ENCODE assay signal across 8 mouse cellular contexts in the genomic region with DNA sequence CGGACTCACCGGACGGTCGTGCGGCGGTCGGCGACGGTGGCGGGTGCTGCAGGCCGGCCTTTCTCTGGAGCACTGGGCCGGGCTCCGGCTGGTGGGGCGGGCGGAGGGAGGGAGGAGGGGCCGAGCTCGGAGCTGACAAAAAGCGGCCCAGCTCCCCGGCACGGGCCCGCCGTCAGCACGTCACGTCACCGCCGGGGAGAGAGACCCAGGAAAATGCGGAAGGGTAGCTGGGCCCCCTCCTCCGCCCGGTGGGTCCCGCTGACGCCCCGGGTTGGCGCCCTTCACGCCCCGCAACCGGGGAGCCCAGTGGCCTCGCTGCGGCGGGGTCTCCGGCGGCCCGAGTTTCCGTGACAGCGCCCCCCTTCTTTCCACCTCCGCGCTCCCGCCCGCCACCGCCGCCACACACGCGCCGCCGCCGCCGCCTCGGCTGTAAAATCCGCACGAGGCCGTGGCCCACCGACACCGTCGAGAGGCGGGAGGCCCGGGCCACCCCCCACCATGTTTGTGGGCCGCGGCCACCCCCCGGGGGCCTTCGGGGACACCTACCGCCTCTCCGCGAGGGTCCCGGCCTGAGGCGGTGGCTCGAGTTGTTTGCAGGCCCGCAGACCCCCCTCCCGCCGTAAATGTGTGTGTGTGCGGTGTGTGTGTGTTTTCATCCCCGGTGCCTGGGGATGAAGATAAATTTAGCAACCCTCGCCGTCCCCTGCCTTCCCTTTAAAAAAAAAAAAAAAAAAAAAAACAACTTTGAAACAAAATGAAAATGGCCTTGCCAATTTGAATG. TPM values are rescaled to one million over a fixed set of nuclear protein-coding genes. Genes with fewer than 3 reads are reported as not detected.
DNase-seq lines count a peak whose midpoint lies in the region; ATAC-seq lines count a peak whose summit lies in the region.

Zfx (minus strand) TSS at position 644 of the 781 bp plus-strand sequence.

- 29% methylated on average over 74 of the region's 82 CpGs for WGBS in embryonic facial prominence, embryonic 10.5 days
- 26% methylated on average over 43 of the region's 82 CpGs for WGBS in intestine, embryonic 16.5 days
- WGBS in limb, embryonic 10.5 days, result 24% methylated on average over 51 of the region's 82 CpGs
- 12% methylated on average over 55 of the region's 82 CpGs for WGBS in midbrain, embryonic 11.5 days

- peak within 1 kb of the TSS; percentile 94 for H3K9ac ChIP-seq in intestine, embryonic 16.5 days (ENCODE audit: low read depth, low read length)
- peak within 1 kb of the TSS; percentile 95 for H3K9ac ChIP-seq in midbrain, embryonic 11.5 days (ENCODE audit: low read length)

- H3K27me3 ChIP-seq in embryonic facial prominence, embryonic 10.5 days (replicated peaks; ENCODE audit: low read depth, poor library complexity, severe bottlenecking), result peaks cover 97% of the 10 kb centered on the region
- no peaks in the 10 kb centered on the region for H3K27me3 ChIP-seq in intestine, embryonic 16.5 days (replicated peaks; ENCODE audit: control insufficient read depth, insufficient read depth, low read length)
- H3K27me3 ChIP-seq in limb, embryonic 10.5 days (ENCODE audit: low read depth, poor library complexity, severe bottlenecking), result peaks cover 96% of the 10 kb centered on the region
- peaks cover 30% of the 10 kb centered on the region for H3K27me3 ChIP-seq in midbrain, embryonic 11.5 days (ENCODE audit: control insufficient read depth, insufficient read depth, low read length)

- peak; percentile 53 for DNase-seq in layer of hippocampus, adult 11-12 months (ENCODE audit: low spot score)
- no peak for DNase-seq in layer of hippocampus, adult 9-10 months (ENCODE audit: low spot score)
- DNase-seq in embryonic facial prominence, embryonic 10.5 days (ENCODE audit: low spot score), result peak; percentile 81
- DNase-seq in gonadal fat pad, adult 2 months (ENCODE audit: low read depth), result no peak
- peak; percentile 66 for DNase-seq in limb, embryonic 10.5 days (ENCODE audit: low spot score)
- DNase-seq in midbrain, embryonic 11.5 days (ENCODE audit: low spot score, missing footprints), result peak; percentile 90
- DNase-seq in skeletal muscle tissue, adult 2 months (ENCODE audit: low read depth, low spot score), result peak; percentile 48

- H3K4me2 ChIP-seq in intestine, embryonic 16.5 days (ENCODE audit: low read depth, low read length), result peak within 1 kb of the TSS; percentile 42
- H3K4me2 ChIP-seq in midbrain, embryonic 11.5 days, result peak within 1 kb of the TSS; percentile 65

- H3K4me3 ChIP-seq in embryonic facial prominence, embryonic 10.5 days, result peak within 1 kb of the TSS; percentile 70
- H3K4me3 ChIP-seq in intestine, embryonic 16.5 days (ENCODE audit: low read length), result peak within 1 kb of the TSS; percentile 64
- H3K4me3 ChIP-seq in limb, embryonic 10.5 days, result peak within 1 kb of the TSS; percentile 66
- peak within 1 kb of the TSS; percentile 57 for H3K4me3 ChIP-seq in midbrain, embryonic 11.5 days (ENCODE audit: low read depth, low read length)

- peak; percentile 86 for ATAC-seq in intestine, embryonic 16.5 days
- ATAC-seq in midbrain, embryonic 11.5 days (ENCODE audit: low FRiP score), result peak; percentile 82

- H3K9me3 ChIP-seq in embryonic facial prominence, embryonic 10.5 days, result peaks cover 13% of the 10 kb centered on the region
- H3K9me3 ChIP-seq in intestine, embryonic 16.5 days (ENCODE audit: control insufficient read depth, low read length), result no peaks in the 10 kb centered on the region
- H3K9me3 ChIP-seq in limb, embryonic 10.5 days (replicated peaks), result peaks cover 3% of the 10 kb centered on the region; the same call in 1 of the 2 replicates
- no peaks in the 10 kb centered on the region for H3K9me3 ChIP-seq in midbrain, embryonic 11.5 days (ENCODE audit: control insufficient read depth, low read length)

- H3K36me3 ChIP-seq in embryonic facial prominence, embryonic 10.5 days (replicated peaks), result no peaks in the 10 kb centered on the region
- H3K36me3 ChIP-seq in intestine, embryonic 16.5 days (ENCODE audit: control insufficient read depth, insufficient read depth, low read length), result no peaks in the 10 kb centered on the region
- no peaks in the 10 kb centered on the region for H3K36me3 ChIP-seq in limb, embryonic 10.5 days
- H3K36me3 ChIP-seq in midbrain, embryonic 11.5 days (ENCODE audit: control insufficient read depth, insufficient read depth, low read length), result no peaks in the 10 kb centered on the region

- 0 out of 2 replicates have a peak, but pooled peaks cover 7% of the 10 kb centered on the region for H3K4me1 ChIP-seq in embryonic facial prominence, embryonic 10.5 days
- H3K4me1 ChIP-seq in intestine, embryonic 16.5 days (ENCODE audit: control insufficient read depth, insufficient read depth, low read length), result no peaks in the 10 kb centered on the region
- no peaks in the 10 kb centered on the region for H3K4me1 ChIP-seq in limb, embryonic 10.5 days
- H3K4me1 ChIP-seq in midbrain, embryonic 11.5 days (ENCODE audit: control insufficient read depth, insufficient read depth, low read length), result no peaks in the 10 kb centered on the region

- H3K27ac ChIP-seq in embryonic facial prominence, embryonic 10.5 days (replicated peaks), result peak within 1 kb of the TSS; percentile 98
- H3K27ac ChIP-seq in intestine, embryonic 16.5 days (ENCODE audit: low read length), result peak within 1 kb of the TSS; percentile 99
- H3K27ac ChIP-seq in limb, embryonic 10.5 days, result peak within 1 kb of the TSS; percentile 99
- peak within 1 kb of the TSS; percentile 99 for H3K27ac ChIP-seq in midbrain, embryonic 11.5 days (ENCODE audit: low read depth, low read length)

RNA-seq across cellular contexts. Expression of gene Zfx, which starts in this region (rescaled TPM):
- polyA plus RNA-seq in embryonic facial prominence, embryonic 10.5 days (2016; fragmentation: Nextera tagmentation; extraction: Ambion mirVana), result 26.2 and 29.3 TPM in 2 replicates
- polyA plus RNA-seq in gonadal fat pad, adult 2 months (2012; rRNA removed), result 9.6 and 11.7 TPM in 2 replicates
- 20.2 and 22.2 TPM in 2 replicates for polyA plus RNA-seq in intestine, embryonic 16.5 days (2015; fragmentation: Nextera tagmentation; extraction: Ambion mirVana)
- polyA plus RNA-seq in limb, embryonic 10.5 days (2016; fragmentation: Nextera tagmentation; extraction: Ambion mirVana), result 23.9 and 27.1 TPM in 2 replicates
- 28.6 and 31.0 TPM in 2 replicates for polyA plus RNA-seq in midbrain, embryonic 11.5 days (2014; fragmentation: Nextera tagmentation; extraction: Ambion mirVana)

Comparison
In these comparisons a context has a peak if more than half of its experiments do, and no peak if none do; other contexts are left out.
1. DNase-seq: peak in layer of hippocampus, adult 11-12 months (single experiment), embryonic facial prominence, embryonic 10.5 days (single experiment), limb, embryonic 10.5 days (single experiment), midbrain, embryonic 11.5 days (single experiment) and skeletal muscle tissue, adult 2 months (single experiment); none in layer of hippocampus, adult 9-10 months (single experiment) and gonadal fat pad, adult 2 months (single experiment).
2. Peak in every context shown above with its lines, with median percentiles within 50 percentile points of each other: H3K27ac ChIP-seq and H3K4me3 ChIP-seq.